26 mouse cellular contexts compared by ENCODE assay signal in genomic region chr19:59374940-59375339, GRCm38 (mm10). TPM values are rescaled to one million over a fixed set of nuclear protein-coding genes. Genes with fewer than 3 reads are reported as not detected.
DNase-seq lines count a peak whose midpoint lies in the region; ATAC-seq and TF ChIP-seq lines count a peak whose summit lies in the region.
"Had no signal": no experiment of that assay in that cellular context is flagged by ENCODE, and none has a peak within 500 bp of the region (broad histone marks: within the 10 kb centered on the region; RNA-seq: fewer than 3 reads in every experiment).

No protein-coding gene starts in this region.

- H3K4me1 ChIP-seq in forebrain, embryonic 11.5 days (replicated peaks; ENCODE audit: control insufficient read depth, insufficient read depth, low read length), result no peaks in the 10 kb centered on the region
- H3K4me1 ChIP-seq in forebrain, postnatal 0 days (ENCODE audit: insufficient read depth), result no peaks in the 10 kb centered on the region
- H3K4me1 ChIP-seq: embryonic facial prominence, embryonic 13.5 days; embryonic facial prominence, embryonic 15.5 days; forebrain, embryonic 10.5 days; forebrain, embryonic 13.5 days; forebrain, embryonic 15.5 days had no signal

- no peaks in the 10 kb centered on the region for H3K27me3 ChIP-seq in forebrain, embryonic 11.5 days (ENCODE audit: control insufficient read depth, insufficient read depth, low read length)
- H3K27me3 ChIP-seq in forebrain, postnatal 0 days (ENCODE audit: insufficient read depth, low read length), result no peaks in the 10 kb centered on the region
- H3K27me3 ChIP-seq: CH12.LX; embryonic facial prominence, embryonic 13.5 days; embryonic facial prominence, embryonic 15.5 days; forebrain, embryonic 13.5 days; forebrain, embryonic 15.5 days had no signal

- no peak for ATAC-seq in forebrain, embryonic 11.5 days (replicated peaks; ENCODE audit: low FRiP score)
- ATAC-seq in forebrain, postnatal 0 days, result no peak
- ATAC-seq in granulocyte monocyte progenitor cell, adult 5-6 weeks (replicated peaks; ENCODE audit: poor library complexity, severe bottlenecking), result peak; percentile 66
- ATAC-seq in megakaryocyte, adult 5-6 weeks (ENCODE audit: poor library complexity, severe bottlenecking), result peak; percentile 62
- ATAC-seq: CD4-positive, CD25-positive, alpha-beta regulatory T cell, adult 4 months; forebrain, embryonic 13.5 days; forebrain, embryonic 15.5 days had no signal

- 83% methylated on average over 6 of the region's 6 CpGs for WGBS in forebrain, embryonic 11.5 days
- 86% methylated on average over 6 of the region's 6 CpGs for WGBS in forebrain, postnatal 0 days

- H3K36me3 ChIP-seq in forebrain, embryonic 11.5 days (ENCODE audit: control insufficient read depth, insufficient read depth, low read length), result no peaks in the 10 kb centered on the region
- no peaks in the 10 kb centered on the region for H3K36me3 ChIP-seq in forebrain, postnatal 0 days (ENCODE audit: insufficient read depth)
- H3K36me3 ChIP-seq: embryonic facial prominence, embryonic 13.5 days; embryonic facial prominence, embryonic 15.5 days; forebrain, embryonic 10.5 days; forebrain, embryonic 15.5 days; G1E had no signal

- no peak overlapping the region for H3K9ac ChIP-seq in forebrain, embryonic 11.5 days (ENCODE audit: low read length)
- H3K9ac ChIP-seq in forebrain, postnatal 0 days, result no peak overlapping the region
- H3K9ac ChIP-seq: embryonic facial prominence, embryonic 13.5 days; embryonic facial prominence, embryonic 15.5 days; forebrain, embryonic 13.5 days; forebrain, embryonic 15.5 days had no signal

- no peak for TF ChIP-seq CTCF in forebrain, postnatal 0 days (IDR thresholded peaks at IDR 0.05; ENCODE audit: low read depth)

- H3K27ac ChIP-seq in forebrain, embryonic 11.5 days (ENCODE audit: low read depth, low read length), result no peak overlapping the region
- no peak overlapping the region for H3K27ac ChIP-seq in forebrain, postnatal 0 days (ENCODE audit: low read depth, low read length)
- H3K27ac ChIP-seq: embryonic facial prominence, embryonic 13.5 days; embryonic facial prominence, embryonic 15.5 days; forebrain, embryonic 10.5 days; forebrain, embryonic 13.5 days; forebrain, embryonic 15.5 days had no signal

- DNase-seq in forebrain, embryonic 11.5 days (ENCODE audit: low spot score), result peak; percentile 26
- DNase-seq in forebrain, postnatal 0 days, result no peak
- no peak for DNase-seq in heart, postnatal 14 days
- DNase-seq in thymus, postnatal 36 days, result no peak
- DNase-seq in heart, postnatal 36 days, result no peak
- DNase-seq: adrenal gland, adult 2 months; adrenal gland, postnatal 10 days; adrenal gland, postnatal 25 days; B cell, adult 2 months; cerebellum, adult 11-12 months; cerebellum, adult 2 months; cerebellum, adult 9-10 months; cerebellum, postnatal 10 days; cerebellum, postnatal 25 days; embryo, embryonic 11 days had no signal

- no peak overlapping the region for H3K4me3 ChIP-seq in forebrain, embryonic 11.5 days (ENCODE audit: low read depth, low read length)
- no peak overlapping the region for H3K4me3 ChIP-seq in forebrain, postnatal 0 days (ENCODE audit: low read depth, low read length)
- H3K4me3 ChIP-seq: embryonic facial prominence, embryonic 13.5 days; embryonic facial prominence, embryonic 15.5 days; erythroblast, embryonic 14.5 days; forebrain, embryonic 10.5 days; forebrain, embryonic 13.5 days; forebrain, embryonic 15.5 days had no signal

- H3K9me3 ChIP-seq in forebrain, embryonic 11.5 days (ENCODE audit: control insufficient read depth, low read length), result no peaks in the 10 kb centered on the region; the same call in 1 of the 2 replicates
- no peaks in the 10 kb centered on the region for H3K9me3 ChIP-seq in forebrain, postnatal 0 days (ENCODE audit: low read length)
- H3K9me3 ChIP-seq: embryonic facial prominence, embryonic 15.5 days; forebrain, embryonic 15.5 days had no signal

- intact Hi-C loops in heart, postnatal 14 days (cut with DNase I), result no loop called here
- intact Hi-C loops in heart, postnatal 36 days (cut with DNase I), result no loop called here

- no peak overlapping the region for H3K4me2 ChIP-seq in forebrain, embryonic 11.5 days (ENCODE audit: low read depth, low read length, severe bottlenecking)
- no peak overlapping the region for H3K4me2 ChIP-seq in forebrain, postnatal 0 days (ENCODE audit: low read depth)
- H3K4me2 ChIP-seq: embryonic facial prominence, embryonic 13.5 days; embryonic facial prominence, embryonic 15.5 days; forebrain, embryonic 13.5 days; forebrain, embryonic 15.5 days had no signal

RNA-seq across cellular contexts. Expression of gene Pdzd8, which starts 29.4 kb away (rescaled TPM):
- polyA plus RNA-seq in forebrain, embryonic 11.5 days (2014; fragmentation: Nextera tagmentation; extraction: Ambion mirVana), result 17.6 and 18.8 TPM in 2 replicates
- 40.5 and 47.6 TPM in 2 replicates for total RNA-seq in forebrain, postnatal 0 days (2014; rRNA removed)
- 6.5 and 8.7 TPM in 2 replicates for polyA plus RNA-seq in forebrain, postnatal 0 days (2015; fragmentation: Nextera tagmentation; extraction: Ambion mirVana)
- 46.8 and 51.9 TPM in 2 replicates for total RNA-seq in granulocyte monocyte progenitor cell, adult 5-6 weeks (2014; fragmentation: Nextera tagmentation)
- total RNA-seq in granulocyte monocyte progenitor cell, adult 5-6 weeks (2017), result 57.6 and 59.1 TPM in 2 replicates
- 53.5 and 57.7 TPM in 2 replicates for total RNA-seq in megakaryocyte, adult 5-6 weeks (2015)
- 48.7 and 58.5 TPM in 2 replicates for total RNA-seq in megakaryocyte, adult 5-6 weeks (2017)
- 10 to 100 TPM; 25.6 to 26.5 TPM for total RNA-seq in heart, postnatal 14 days (2021)
- 10 to 100 TPM; 24.7 to 27.2 TPM for total RNA-seq in heart, postnatal 36 days (2021)

RNA-seq across cellular contexts. Expression of gene Rps12-ps3, which starts 52.9 kb away (rescaled TPM):
- polyA plus RNA-seq in forebrain, embryonic 11.5 days (2014; fragmentation: Nextera tagmentation; extraction: Ambion mirVana), result 9.5 and 13.5 TPM in 2 replicates
- 79.8 and 91.9 TPM in 2 replicates for total RNA-seq in forebrain, postnatal 0 days (2014; rRNA removed)
- 3.6 and 6.9 TPM in 2 replicates for polyA plus RNA-seq in forebrain, postnatal 0 days (2015; fragmentation: Nextera tagmentation; extraction: Ambion mirVana)
- total RNA-seq in granulocyte monocyte progenitor cell, adult 5-6 weeks (2014; fragmentation: Nextera tagmentation), result 373 and 396 TPM in 2 replicates
- total RNA-seq in granulocyte monocyte progenitor cell, adult 5-6 weeks (2017), result 747 and 1,107 TPM in 2 replicates
- total RNA-seq in megakaryocyte, adult 5-6 weeks (2015), result 585 and 699 TPM in 2 replicates
- 550 and 766 TPM in 2 replicates for total RNA-seq in megakaryocyte, adult 5-6 weeks (2017)
- total RNA-seq in heart, postnatal 14 days (2021), result 100 to 1,000 TPM; 264 to 277 TPM
- total RNA-seq in heart, postnatal 36 days (2021), result 100 to 1,000 TPM; 231 to 254 TPM

Comparison
In these comparisons a context has a peak if more than half of its experiments do, and no peak if none do; other contexts are left out.
1. ATAC-seq: peak in granulocyte monocyte progenitor cell, adult 5-6 weeks (single experiment) and megakaryocyte, adult 5-6 weeks (single experiment); none in forebrain, embryonic 11.5 days (single experiment) and forebrain, postnatal 0 days (single experiment).